Mouse (Mus musculus) intestine, embryonic 14.5 days (tissue): Measurements from ENCODE around the gene Wt1. TPM values are rescaled to one million over a fixed set of nuclear protein-coding genes. Genes with fewer than 3 reads are reported as not detected.
A peak's percentile ranks its signal among the peaks of the same experiment; 100 is the strongest.

Experiments used
- ATAC-seq: fragments of 200-750 bp; cut with Nextera tagmentation; replicated peaks from 2 replicates; pipeline ENCODE4 v1.8.0; 2017; ENCODE audit warnings: low read depth, moderate number of reproducible peaks, moderate TSS enrichment, moderate library complexity; ENCODE audit not compliant: low FRiP score, low TSS enrichment
- DNase-seq: peaks from one replicate; pipeline ENCODE4 v3.0.0-alpha.2; 2018; ENCODE audit warnings: low spot score
- H3K27ac ChIP-seq: fragments of 300-500 bp; sonication (generic); 2 replicates; pipeline ENCODE4 v1.5.1; 2014; ENCODE audit warnings: low read depth, mild to moderate bottlenecking, control low read depth
- H3K27me3 ChIP-seq: fragments of 300-500 bp; sonication (generic); replicated peaks from 2 replicates; pipeline ENCODE4 v1.6.1; 2014; ENCODE audit warnings: low read length, control low read depth; ENCODE audit not compliant: control insufficient read depth, insufficient read depth
- H3K36me3 ChIP-seq: fragments of 300-500 bp; sonication (generic); 2 replicates; pipeline ENCODE4 v1.6.1; 2014; ENCODE audit warnings: low read length, control low read depth; ENCODE audit not compliant: control insufficient read depth, insufficient read depth
- H3K4me1 ChIP-seq: fragments of 300-500 bp; sonication (generic); replicated peaks from 2 replicates; pipeline ENCODE4 v1.6.1; 2014; ENCODE audit warnings: low read length, control low read depth, mixed read lengths; ENCODE audit not compliant: control insufficient read depth, insufficient read depth
- H3K4me2 ChIP-seq: fragments of 300-500 bp; sonication (generic); 2 replicates; pipeline ENCODE4 v1.6.1; 2014; ENCODE audit warnings: low read length
- H3K4me3 ChIP-seq: fragments of 300-500 bp; sonication (generic); 2 replicates; pipeline ENCODE4 v1.5.1; 2014; ENCODE audit warnings: low read depth, low read length, control low read depth, mixed read lengths
- H3K9ac ChIP-seq: fragments of 300-500 bp; sonication (generic); 2 replicates; pipeline ENCODE4 v1.6.1; 2014; ENCODE audit warnings: mild to moderate bottlenecking, low read length
- H3K9me3 ChIP-seq: fragments of 300-500 bp; sonication (generic); 2 replicates; pipeline ENCODE4 v1.6.1; 2016; ENCODE audit warnings: low read length, control low read depth; ENCODE audit not compliant: control insufficient read depth
- WGBS: fragments of 180-500 bp; shearing (Covaris S2); extraction: QIAGEN DNeasy Blood & Tissue Kit; methylation state at CpG from one replicate; pipeline ENCODE4 v1.1.7; 2014; 5-methylcytosine and 5-hydroxymethylcytosine counted together
- polyA plus RNA-seq: library from polyadenylated mRNA; unstranded; fragments of >200 nt; fragmentation: Nextera tagmentation; extraction: Ambion mirVana; gene quantifications from 2 replicates; pipeline ENCODE4 v1.2.1, GENCODE M21; 2014

The Wt1 gene
- polyA plus RNA-seq, 1 experiment from 2014 or later: 18.4 TPM

GRCm38 (mm10) chr2:105182501-105182900 lies 56.2 kb downstream of the Wt1 start:
- no peak for ATAC-seq
- H3K9me3 ChIP-seq: peaks cover 9% of the 10 kb centered on the region
- no peaks in the 10 kb centered on the region for H3K27me3 ChIP-seq
- H3K4me3 ChIP-seq: no peak overlapping the region
- 32% methylated on average over 6 of the region's 6 CpGs for WGBS
- peaks cover 6% of the 10 kb centered on the region; the same call in 1 of the 2 replicates for H3K4me1 ChIP-seq
- H3K4me2 ChIP-seq: no peak overlapping the region
- no peaks in the 10 kb centered on the region for H3K36me3 ChIP-seq
- no peak overlapping the region for H3K27ac ChIP-seq
- no peak for DNase-seq
- H3K9ac ChIP-seq: no peak overlapping the region

- no peak overlapping the region for H3K4me2 ChIP-seq
- DNase-seq (no peak), ATAC-seq (no peak)
- H3K4me3 ChIP-seq: no peak overlapping the region
- H3K36me3 ChIP-seq: no peaks in the 10 kb centered on the region
- H3K27me3 ChIP-seq: no peaks in the 10 kb centered on the region
- no peak overlapping the region for H3K27ac ChIP-seq
- H3K4me1 ChIP-seq: peaks cover 6% of the 10 kb centered on the region; the same call in 1 of the 2 replicates
- no peak overlapping the region for H3K9ac ChIP-seq
- peaks cover 4% of the 10 kb centered on the region for H3K9me3 ChIP-seq
- 92% methylated on average over 3 of the region's 3 CpGs for WGBS
Measured at GRCm38 (mm10) chr2:105185140-105185539, 58.8 kb downstream of the Wt1 start.

- Histone ChIP-seq H3K27me3 (no peaks in the 10 kb centered on the region), H3K9ac (no peak overlapping the region), H3K4me1 (peaks cover 6% of the 10 kb centered on the region; the same call in 1 of the 2 replicates), H3K4me2 (no peak overlapping the region), H3K36me3 (no peaks in the 10 kb centered on the region), H3K9me3 (no peaks in the 10 kb centered on the region), H3K27ac (no peak overlapping the region), H3K4me3 (no peak overlapping the region)
- WGBS: 82% methylated on average over 13 of the region's 13 CpGs
- no peak for ATAC-seq
- DNase-seq: no peak
Measured at GRCm38 (mm10) chr2:105185768-105186529, 59.6 kb downstream of the Wt1 start.

- Histone ChIP-seq H3K9ac (no peak overlapping the region), H3K4me1 (peaks cover 6% of the 10 kb centered on the region; the same call in 1 of the 2 replicates), H3K4me2 (no peak overlapping the region), H3K4me3 (no peak overlapping the region), H3K36me3 (no peaks in the 10 kb centered on the region), H3K27ac (no peak overlapping the region), H3K9me3 (no peaks in the 10 kb centered on the region), H3K27me3 (no peaks in the 10 kb centered on the region)
- no peak for ATAC-seq
- WGBS: 58% methylated on average over 5 of the region's 5 CpGs
- no peak for DNase-seq
Measured at GRCm38 (mm10) chr2:105186591-105186990, 60.3 kb downstream of the Wt1 start.

GRCm38 (mm10) chr2:105188182-105188581 lies 61.9 kb downstream of the Wt1 start:
- WGBS: 82% methylated on average over 10 of the region's 10 CpGs
- no peak overlapping the region for H3K4me3 ChIP-seq
- no peak overlapping the region for H3K4me2 ChIP-seq
- no peaks in the 10 kb centered on the region for H3K36me3 ChIP-seq
- H3K9ac ChIP-seq: no peak overlapping the region
- no peaks in the 10 kb centered on the region for H3K27me3 ChIP-seq
- ATAC-seq (no peak), DNase-seq (no peak)
- no peaks in the 10 kb centered on the region; the same call in 1 of the 2 replicates for H3K4me1 ChIP-seq
- H3K27ac ChIP-seq: no peak overlapping the region
- H3K9me3 ChIP-seq: no peaks in the 10 kb centered on the region

DNA sequence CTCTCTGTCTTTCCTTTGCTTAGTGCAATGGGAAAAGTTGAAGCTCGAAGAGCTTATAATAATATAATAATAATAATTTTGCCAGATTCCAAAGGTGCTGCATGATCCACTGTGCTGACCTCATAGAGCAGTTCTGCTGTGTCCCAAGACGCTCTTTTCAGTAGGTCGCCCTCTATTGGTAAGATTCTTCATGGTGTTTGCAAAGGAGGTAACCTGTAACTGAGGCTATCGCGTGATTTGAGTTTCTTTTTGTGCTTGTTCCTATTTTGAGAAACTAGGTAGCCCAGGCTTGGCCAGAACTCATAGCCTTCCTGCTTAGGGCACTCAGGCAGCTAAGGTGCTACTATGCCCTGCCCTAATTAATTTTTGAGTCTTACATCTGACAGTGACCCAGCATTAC lies 63.0 kb downstream of the Wt1 start:
- no peaks in the 10 kb centered on the region; the same call in 1 of the 2 replicates for H3K4me1 ChIP-seq
- no peaks in the 10 kb centered on the region for H3K27me3 ChIP-seq
- H3K36me3 ChIP-seq: no peaks in the 10 kb centered on the region
- WGBS: 37% methylated on average over 5 of the region's 5 CpGs
- no peak overlapping the region for H3K27ac ChIP-seq
- no peak for DNase-seq
- no peak overlapping the region for H3K9ac ChIP-seq
- ATAC-seq: no peak
- H3K9me3 ChIP-seq: no peaks in the 10 kb centered on the region
- H3K4me2 ChIP-seq: no peak overlapping the region
- no peak overlapping the region for H3K4me3 ChIP-seq

DNA sequence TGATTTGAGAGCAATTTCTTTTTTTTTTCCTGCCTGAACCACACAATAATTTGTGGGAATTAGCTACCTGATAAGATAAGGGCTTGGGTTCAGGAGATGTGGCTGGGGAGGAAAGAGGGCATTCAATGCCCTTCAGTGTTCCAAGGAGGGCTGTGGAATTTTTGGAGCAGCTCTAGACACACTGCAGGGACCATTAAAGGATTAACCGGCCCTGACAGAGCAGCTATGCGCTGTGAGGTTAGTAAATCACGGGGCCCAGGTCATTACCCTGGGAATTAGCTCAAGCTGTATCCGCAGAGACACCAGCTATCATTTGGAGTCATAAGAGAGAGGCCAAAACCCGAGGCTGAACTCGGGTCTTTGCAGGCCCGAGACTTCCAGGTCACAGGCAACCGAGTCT lies 73.8 kb downstream of the Wt1 start:
- ATAC-seq (peak; percentile 62; the same call in 1 of the 2 replicates), DNase-seq (no peak)
- Histone ChIP-seq H3K27ac (no peak overlapping the region), H3K4me3 (no peak overlapping the region), H3K36me3 (no peaks in the 10 kb centered on the region), H3K9ac (no peak overlapping the region), H3K27me3 (no peaks in the 10 kb centered on the region), H3K4me2 (no peak overlapping the region), H3K9me3 (no peaks in the 10 kb centered on the region), H3K4me1 (no peaks in the 10 kb centered on the region)
- WGBS: 10% methylated on average over 8 of the region's 8 CpGs

DNA sequence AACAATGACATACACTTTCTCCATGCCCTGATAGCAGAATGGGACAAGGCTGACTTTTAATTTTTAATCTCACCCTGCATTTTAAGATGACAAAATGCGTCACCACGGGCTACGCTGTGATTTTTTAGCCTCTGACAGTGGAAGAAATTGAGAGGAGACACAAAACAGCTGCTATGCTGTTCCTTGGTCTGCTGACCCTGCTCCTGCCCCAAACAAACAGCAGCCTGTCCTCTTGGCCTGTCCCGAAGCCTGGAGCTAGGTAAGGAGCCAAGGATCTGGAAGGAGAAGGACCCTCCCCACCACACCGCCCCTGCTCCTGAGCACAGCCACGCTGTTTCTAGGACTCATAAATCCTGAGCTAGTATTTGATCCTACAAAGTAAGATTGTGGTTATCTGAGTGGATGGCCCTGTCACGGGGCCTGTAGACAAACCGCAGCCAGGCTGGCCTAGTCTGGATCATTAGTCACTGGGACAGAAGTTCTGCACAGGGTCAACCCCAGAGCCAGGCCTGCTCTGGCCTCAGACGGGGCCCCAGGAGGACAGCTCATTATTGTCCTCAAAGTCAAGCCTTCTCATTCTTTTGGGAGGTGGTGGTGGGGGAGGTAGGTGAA lies 80.3 kb downstream of the Wt1 start:
- Histone ChIP-seq H3K4me3 (no peak overlapping the region), H3K27me3 (no peaks in the 10 kb centered on the region), H3K9ac (no peak overlapping the region), H3K4me1 (peaks cover 5% of the 10 kb centered on the region), H3K9me3 (no peaks in the 10 kb centered on the region), H3K4me2 (no peak overlapping the region), H3K36me3 (no peaks in the 10 kb centered on the region), H3K27ac (no peak overlapping the region)
- WGBS: 28% methylated on average over 9 of the region's 9 CpGs
- peak; percentile 74 for ATAC-seq
- no peak for DNase-seq
